Mouse (Mus musculus): ENCODE results near the gene Fer. TPM values are rescaled to one million over a fixed set of nuclear protein-coding genes. Genes with fewer than 3 reads are reported as not detected.
A peak's percentile ranks its signal among the peaks of the same experiment; 100 is the strongest.

The Fer gene
- polyA plus RNA-seq (2014; fragmentation: Nextera tagmentation; extraction: Ambion mirVana) = 32.2 and 33.0 TPM in 2 replicates

GRCm38 (mm10) chr17:63863012-63863630, at the start of gene Fer:
Fer (plus strand) TSS chr17:63863062.
- Histone ChIP-seq H3K9ac (peak within 1 kb of the TSS; percentile 85), H3K4me2 (peak within 1 kb of the TSS; percentile 94), H3K4me1 (ENCODE audit: insufficient read depth) (peaks cover 6% of the 10 kb centered on the region), H3K27me3 (ENCODE audit: insufficient read depth, low read length) (no peaks in the 10 kb centered on the region), H3K4me3 (ENCODE audit: low read depth, low read length) (peak within 1 kb of the TSS; percentile 94), H3K9me3 (ENCODE audit: low read depth, low read length) (no peaks in the 10 kb centered on the region), H3K27ac (ENCODE audit: low read depth) (peak within 1 kb of the TSS; percentile 80), H3K36me3 (ENCODE audit: insufficient read depth) (no peaks in the 10 kb centered on the region)
- TF ChIP-seq CTCF (IDR thresholded peaks at IDR 0.05; ENCODE audit: low read depth) = no peak
- WGBS = under 1% methylated on average over 41 of the region's 41 CpGs
- peak; percentile 55 for ATAC-seq (ENCODE audit: insufficient read depth)
- no peak for DNase-seq

GRCm38 (mm10) chr17:63813552-63813951, 49.3 kb upstream of the Fer start:
- no peaks in the 10 kb centered on the region for H3K36me3 ChIP-seq (ENCODE audit: insufficient read depth)
- H3K4me3 ChIP-seq (ENCODE audit: low read depth, low read length) = no peak overlapping the region
- WGBS = 82% methylated on average over 6 of the region's 6 CpGs
- no peak for TF ChIP-seq CTCF (IDR thresholded peaks at IDR 0.05; ENCODE audit: low read depth)
- H3K27ac ChIP-seq (ENCODE audit: low read depth) = no peak overlapping the region
- no peaks in the 10 kb centered on the region for H3K27me3 ChIP-seq (ENCODE audit: insufficient read depth, low read length)
- H3K9ac ChIP-seq = no peak overlapping the region
- H3K4me1 ChIP-seq (ENCODE audit: insufficient read depth) = no peaks in the 10 kb centered on the region
- no peaks in the 10 kb centered on the region for H3K9me3 ChIP-seq (ENCODE audit: low read depth, low read length)
- ATAC-seq (ENCODE audit: insufficient read depth) = no peak
- no peak for DNase-seq
- no peak overlapping the region for H3K4me2 ChIP-seq

- DNase-seq (no peak), ATAC-seq (ENCODE audit: insufficient read depth) (no peak)
- Histone ChIP-seq H3K4me3 (ENCODE audit: low read depth, low read length) (no peak overlapping the region), H3K9ac (no peak overlapping the region), H3K4me2 (no peak overlapping the region), H3K36me3 (ENCODE audit: insufficient read depth) (no peaks in the 10 kb centered on the region), H3K27me3 (ENCODE audit: insufficient read depth, low read length) (no peaks in the 10 kb centered on the region), H3K27ac (ENCODE audit: low read depth) (no peak overlapping the region), H3K4me1 (ENCODE audit: insufficient read depth) (no peaks in the 10 kb centered on the region), H3K9me3 (ENCODE audit: low read depth, low read length) (no peaks in the 10 kb centered on the region)
- 67% methylated on average over 10 of the region's 10 CpGs for WGBS
- TF ChIP-seq CTCF (IDR thresholded peaks at IDR 0.05; ENCODE audit: low read depth) = no peak
These were observed 44.3 kb upstream of the Fer start for GRCm38 (mm10) chr17:63818444-63819027.

- ATAC-seq (ENCODE audit: insufficient read depth) (no peak), DNase-seq (no peak)
- Histone ChIP-seq H3K9ac (no peak overlapping the region), H3K4me1 (ENCODE audit: insufficient read depth) (no peaks in the 10 kb centered on the region), H3K9me3 (ENCODE audit: low read depth, low read length) (no peaks in the 10 kb centered on the region), H3K27me3 (ENCODE audit: insufficient read depth, low read length) (no peaks in the 10 kb centered on the region), H3K36me3 (ENCODE audit: insufficient read depth) (no peaks in the 10 kb centered on the region), H3K27ac (ENCODE audit: low read depth) (no peak overlapping the region), H3K4me3 (ENCODE audit: low read depth, low read length) (no peak overlapping the region), H3K4me2 (no peak overlapping the region)
- WGBS = 88% methylated on average over 4 of the region's 4 CpGs
- TF ChIP-seq CTCF (IDR thresholded peaks at IDR 0.05; ENCODE audit: low read depth) = no peak
These were observed 38.7 kb upstream of the Fer start for GRCm38 (mm10) chr17:63824141-63824540.

GRCm38 (mm10) chr17:63826196-63826595, 36.7 kb upstream of the Fer start:
- no peak overlapping the region for H3K4me2 ChIP-seq
- H3K27me3 ChIP-seq (ENCODE audit: insufficient read depth, low read length) = no peaks in the 10 kb centered on the region
- H3K27ac ChIP-seq (ENCODE audit: low read depth) = no peak overlapping the region
- H3K9ac ChIP-seq = no peak overlapping the region
- H3K36me3 ChIP-seq (ENCODE audit: insufficient read depth) = no peaks in the 10 kb centered on the region
- ATAC-seq (ENCODE audit: insufficient read depth) (no peak), DNase-seq (no peak)
- TF ChIP-seq CTCF (IDR thresholded peaks at IDR 0.05; ENCODE audit: low read depth) = no peak
- WGBS = 86% methylated on average over 8 of the region's 8 CpGs
- no peaks in the 10 kb centered on the region for H3K4me1 ChIP-seq (ENCODE audit: insufficient read depth)
- H3K9me3 ChIP-seq (ENCODE audit: low read depth, low read length) = no peaks in the 10 kb centered on the region
- H3K4me3 ChIP-seq (ENCODE audit: low read depth, low read length) = no peak overlapping the region

- no peak for TF ChIP-seq CTCF (IDR thresholded peaks at IDR 0.05; ENCODE audit: low read depth)
- Histone ChIP-seq H3K9me3 (ENCODE audit: low read depth, low read length) (no peaks in the 10 kb centered on the region), H3K36me3 (ENCODE audit: insufficient read depth) (no peaks in the 10 kb centered on the region), H3K9ac (no peak overlapping the region), H3K27me3 (ENCODE audit: insufficient read depth, low read length) (no peaks in the 10 kb centered on the region), H3K4me1 (ENCODE audit: insufficient read depth) (no peaks in the 10 kb centered on the region), H3K4me3 (ENCODE audit: low read depth, low read length) (no peak overlapping the region), H3K4me2 (no peak overlapping the region), H3K27ac (ENCODE audit: low read depth) (no peak overlapping the region)
- WGBS = 66% methylated on average over 7 of the region's 7 CpGs
- ATAC-seq (ENCODE audit: insufficient read depth) (no peak), DNase-seq (no peak)
These were observed 36.1 kb upstream of the Fer start for GRCm38 (mm10) chr17:63826767-63827166.

- ATAC-seq (ENCODE audit: insufficient read depth) (no peak), DNase-seq (no peak)
- Histone ChIP-seq H3K4me3 (ENCODE audit: low read depth, low read length) (no peak overlapping the region), H3K4me2 (no peak overlapping the region), H3K36me3 (ENCODE audit: insufficient read depth) (no peaks in the 10 kb centered on the region), H3K27ac (ENCODE audit: low read depth) (no peak overlapping the region), H3K9ac (no peak overlapping the region), H3K4me1 (ENCODE audit: insufficient read depth) (no peaks in the 10 kb centered on the region), H3K9me3 (ENCODE audit: low read depth, low read length) (no peaks in the 10 kb centered on the region), H3K27me3 (ENCODE audit: insufficient read depth, low read length) (no peaks in the 10 kb centered on the region)
- 37% methylated on average over 5 of the region's 5 CpGs for WGBS
- no peak for TF ChIP-seq CTCF (IDR thresholded peaks at IDR 0.05; ENCODE audit: low read depth)
These were observed 34.1 kb upstream of the Fer start for GRCm38 (mm10) chr17:63828561-63829332.
